In genomic region chr14:21703255-21703654, GRCm38 (mm10) we compare ENCODE assay signal across 15 mouse cellular contexts. TPM values are rescaled to one million over a fixed set of nuclear protein-coding genes. Genes with fewer than 3 reads are reported as not detected.
DNase-seq lines count a peak whose midpoint lies in the region; ATAC-seq and TF ChIP-seq lines count a peak whose summit lies in the region.
"Had no signal": no experiment of that assay in that cellular context is flagged by ENCODE, and none has a peak within 500 bp of the region (broad histone marks: within the 10 kb centered on the region; RNA-seq: fewer than 3 reads in every experiment).

No protein-coding gene starts in this region.

- no peak for DNase-seq in intestine, embryonic 14.5 days (ENCODE audit: low spot score)
- DNase-seq in heart, postnatal 10 days: peak; percentile 48
- no peak for DNase-seq in left cerebral cortex, postnatal 25 days (ENCODE audit: low spot score in 2 of 2)
- DNase-seq in frontal cortex, postnatal 36 days (ENCODE audit: low spot score in 2 of 2): no peak
- DNase-seq: adrenal gland, adult 8-10 months; gastrocnemius, postnatal 14 days; spleen, adult 18-20 months; thymus, postnatal 14 days had no signal

- H3K79me2 ChIP-seq in myocyte (ENCODE audit: control insufficient read depth, insufficient read depth): no peaks in the 10 kb centered on the region

- intact Hi-C loops in heart, postnatal 10 days (cut with DNase I): no loop called here
- intact Hi-C loops in left cerebral cortex, postnatal 25 days (cut with DNase I): no loop called here

- no peaks in the 10 kb centered on the region for H3K27me3 ChIP-seq in intestine, embryonic 14.5 days (replicated peaks; ENCODE audit: control insufficient read depth, insufficient read depth, low read length)
- no peaks in the 10 kb centered on the region for H3K27me3 ChIP-seq in intestine, embryonic 15.5 days (replicated peaks)
- peaks cover 28% of the 10 kb centered on the region for H3K27me3 ChIP-seq in megakaryocyte, embryonic 14.5 days (replicated peaks)
- no peaks in the 10 kb centered on the region for H3K27me3 ChIP-seq in myocyte (ENCODE audit: control insufficient read depth, insufficient read depth, insufficient read length)

- H3K36me3 ChIP-seq in intestine, embryonic 14.5 days (ENCODE audit: control insufficient read depth, insufficient read depth, low read length): no peaks in the 10 kb centered on the region
- no peaks in the 10 kb centered on the region for H3K36me3 ChIP-seq in intestine, embryonic 15.5 days
- no peaks in the 10 kb centered on the region for H3K36me3 ChIP-seq in megakaryocyte, embryonic 14.5 days (replicated peaks; ENCODE audit: low read length)
- no peaks in the 10 kb centered on the region for H3K36me3 ChIP-seq in myocyte (ENCODE audit: control insufficient read depth, insufficient read depth)
- H3K36me3 ChIP-seq: forebrain, embryonic 10.5 days had no signal

- WGBS in intestine, embryonic 14.5 days: 50% methylated on average over 5 of the region's 5 CpGs
- 58% methylated on average over 5 of the region's 5 CpGs for WGBS in intestine, embryonic 15.5 days

- no peak overlapping the region for H3K4me3 ChIP-seq in intestine, embryonic 14.5 days (ENCODE audit: low read depth, low read length)
- H3K4me3 ChIP-seq in intestine, embryonic 15.5 days (replicated peaks): no peak overlapping the region
- H3K4me3 ChIP-seq in megakaryocyte, embryonic 14.5 days (replicated peaks): peak overlapping the region; percentile 72
- H3K4me3 ChIP-seq in myocyte: no peak overlapping the region
- H3K4me3 ChIP-seq: forebrain, embryonic 10.5 days had no signal

- TF ChIP-seq POLR2A in myocyte (IDR thresholded peaks at IDR 0.05; ENCODE audit: insufficient read length, low read depth): no peak

- no peak overlapping the region for H3ac ChIP-seq in myocyte (ENCODE audit: control insufficient read depth, insufficient read length)

- ATAC-seq in intestine, embryonic 14.5 days (replicated peaks; ENCODE audit: low FRiP score, low TSS enrichment, low read depth): no peak
- ATAC-seq in intestine, embryonic 15.5 days: no peak
- no peak for ATAC-seq in megakaryocyte, adult 5-6 weeks (ENCODE audit: poor library complexity, severe bottlenecking)

- H3K27ac ChIP-seq in intestine, embryonic 14.5 days (ENCODE audit: low read depth): peak overlapping the region; percentile 20; the same call in 1 of the 2 replicates
- no peak overlapping the region for H3K27ac ChIP-seq in intestine, embryonic 15.5 days
- H3K27ac ChIP-seq: forebrain, embryonic 10.5 days; liver, embryonic 14.5 days had no signal

- H3K4me1 ChIP-seq in intestine, embryonic 14.5 days (replicated peaks; ENCODE audit: control insufficient read depth, insufficient read depth, low read length): peaks cover 8% of the 10 kb centered on the region; the same call in 1 of the 2 replicates
- no peaks in the 10 kb centered on the region; the same call in 1 of the 2 replicates for H3K4me1 ChIP-seq in intestine, embryonic 15.5 days (replicated peaks)
- H3K4me1 ChIP-seq in megakaryocyte, embryonic 14.5 days: peaks cover 55% of the 10 kb centered on the region

- H3K9ac ChIP-seq in intestine, embryonic 14.5 days (ENCODE audit: low read length): no peak overlapping the region
- no peak overlapping the region for H3K9ac ChIP-seq in intestine, embryonic 15.5 days
- H3K9ac ChIP-seq: liver, embryonic 14.5 days had no signal

- no peak overlapping the region for H3K4me2 ChIP-seq in intestine, embryonic 14.5 days (ENCODE audit: low read length)
- no peak overlapping the region for H3K4me2 ChIP-seq in intestine, embryonic 15.5 days (replicated peaks)
- H3K4me2 ChIP-seq in myocyte (ENCODE audit: low read depth): peak overlapping the region; percentile 24

- no peaks in the 10 kb centered on the region for H3K9me3 ChIP-seq in intestine, embryonic 14.5 days (ENCODE audit: control insufficient read depth, low read length)
- no peaks in the 10 kb centered on the region for H3K9me3 ChIP-seq in intestine, embryonic 15.5 days
- H3K9me3 ChIP-seq in megakaryocyte, embryonic 14.5 days: no peaks in the 10 kb centered on the region
- H3K9me3 ChIP-seq: forebrain, embryonic 10.5 days had no signal

TF ChIP-seq in myocyte, 11 proteins besides CTCF, POLR2A, EP300 and RAD21:
- TF ChIP-seq MYOD1 (IDR thresholded peaks at IDR 0.05; ENCODE audit: control insufficient read depth in 1 of 3, insufficient read length in 2 of 3, low read depth in 2 of 3): peak in 2 of 3 experiments; percentile 43 to 57
- no peak for TF ChIP-seq POLR2AphosphoS2 (IDR thresholded peaks at IDR 0.05; ENCODE audit: insufficient read length, low read depth)

RNA-seq across cellular contexts. Expression of gene Dupd1, which starts 11.1 kb away (rescaled TPM):
- polyA plus RNA-seq in intestine, embryonic 14.5 days (2014; fragmentation: Nextera tagmentation; extraction: Ambion mirVana): not detected in 2 replicates
- polyA plus RNA-seq in intestine, embryonic 15.5 days (2015; fragmentation: Nextera tagmentation; extraction: Ambion mirVana): not detected in 2 replicates
- polyA plus RNA-seq in megakaryocyte, embryonic 14.5 days (2012; ENCODE audit: insufficient read depth, low replicate concordance): not detected in 2 replicates
- not detected in 2 replicates for total RNA-seq in megakaryocyte, adult 5-6 weeks (2015)
- total RNA-seq in megakaryocyte, adult 5-6 weeks (2017): not detected in 2 replicates
- under 1 TPM in 1 of 2 experiments, not detected in 1; 0.45 TPM for total RNA-seq in heart, postnatal 10 days (2021)
- 0.14 TPM for polyA plus RNA-seq in myocyte (2012; fragmentation: generic; extraction: Trizol)
- under 1 TPM in 1 of 2 experiments, not detected in 1; 0.53 TPM for total RNA-seq in left cerebral cortex, postnatal 25 days (2021)
- total RNA-seq: left cerebral cortex, adult 8-10 months had no signal
- polyA plus RNA-seq: forebrain, embryonic 10.5 days; liver, embryonic 14.5 days had no signal

RNA-seq across cellular contexts. Expression of gene Samd8, which starts 47.1 kb away (rescaled TPM):
- 9.1 and 10.6 TPM in 2 replicates for polyA plus RNA-seq in intestine, embryonic 14.5 days (2014; fragmentation: Nextera tagmentation; extraction: Ambion mirVana)
- 11.6 and 12.9 TPM in 2 replicates for polyA plus RNA-seq in intestine, embryonic 15.5 days (2015; fragmentation: Nextera tagmentation; extraction: Ambion mirVana)
- polyA plus RNA-seq in megakaryocyte, embryonic 14.5 days (2012; ENCODE audit: insufficient read depth, low replicate concordance): 1.7 and 4.1 TPM in 2 replicates
- 10.2 and 13.1 TPM in 2 replicates for total RNA-seq in megakaryocyte, adult 5-6 weeks (2015)
- total RNA-seq in megakaryocyte, adult 5-6 weeks (2017): 12.9 and 16.7 TPM in 2 replicates
- total RNA-seq in heart, postnatal 10 days (2021): 10 to 100 TPM; 27.2 to 30.5 TPM
- polyA plus RNA-seq in myocyte (2012; fragmentation: generic; extraction: Trizol): 27.8 TPM
- total RNA-seq in left cerebral cortex, postnatal 25 days (2021): 10 to 100 TPM; 82.5 to 82.8 TPM

RNA-seq across cellular contexts. Expression of gene Dusp13, which starts 47.7 kb away (rescaled TPM):
- not detected in 2 replicates for polyA plus RNA-seq in intestine, embryonic 14.5 days (2014; fragmentation: Nextera tagmentation; extraction: Ambion mirVana)
- polyA plus RNA-seq in intestine, embryonic 15.5 days (2015; fragmentation: Nextera tagmentation; extraction: Ambion mirVana): not detected in 2 replicates
- polyA plus RNA-seq in megakaryocyte, embryonic 14.5 days (2012; ENCODE audit: insufficient read depth, low replicate concordance): 0.25 TPM in 1 of 2 replicates, not detected in the other
- not detected in 2 replicates for total RNA-seq in megakaryocyte, adult 5-6 weeks (2015)
- not detected in 2 replicates for total RNA-seq in megakaryocyte, adult 5-6 weeks (2017)
- total RNA-seq in heart, postnatal 10 days (2021): under 1 TPM in 1 of 2 experiments, not detected in 1; 0.60 TPM
- polyA plus RNA-seq in myocyte (2012; fragmentation: generic; extraction: Trizol): 24.6 TPM
- total RNA-seq in left cerebral cortex, postnatal 25 days (2021): 1 to 10 TPM in 1 of 2 experiments, under 1 TPM in 1; 0.53 to 1.1 TPM
- polyA plus RNA-seq: forebrain, embryonic 10.5 days had no signal

Comparison
In these comparisons a context has a peak if more than half of its experiments do, and no peak if none do; other contexts are left out.
1. DNase-seq: peak in heart, postnatal 10 days (2 of 2); none in intestine, embryonic 14.5 days (single experiment), left cerebral cortex, postnatal 25 days (0 of 2) and frontal cortex, postnatal 36 days (0 of 2).
2. RNA of gene Dusp13, which starts 47.7 kb away (polyA plus RNA-seq): 24.6 TPM in myocyte (single experiment); 0.25 TPM in megakaryocyte, embryonic 14.5 days, not detected in intestine, embryonic 14.5 days and not detected in intestine, embryonic 15.5 days; every median in the first group is over 10 times any median in the second.